Mouse (Mus musculus) adipose tissue, adult 10 weeks (tissue): ENCODE results near the gene B3galt4. TPM values are rescaled to one million over a fixed set of nuclear protein-coding genes. Genes with fewer than 3 reads are reported as not detected.

Source experiments
- polyA plus RNA-seq: library from polyadenylated mRNA; stranded (reverse); fragments of 350-450 nt; fragmentation: Illumina TruSeq; extraction: RNeasy Lipid Tissue Mini Kit (QIAGEN cat#74804); gene quantifications from one replicate; pipeline ENCODE4 v1.2.3, GENCODE M21; 2014; ENCODE audit warnings: low read depth, low replicate concordance

The B3galt4 gene
- polyA plus RNA-seq: 5.6 TPM

GRCm38 (mm10) chr17:33951021-33951946 is at the start of gene B3galt4:
TSS of gene B3galt4 (minus strand) at chr17:33951488.

GRCm38 (mm10) chr17:34000150-34000537 is 48.9 kb upstream of the B3galt4 start, which contains the start of gene H2-K1:
TSS of gene H2-K1 (minus strand) at chr17:34000347.

GRCm38 (mm10) chr17:33955555-33956214 is 4.4 kb upstream of the B3galt4 start, which contains the start of the genes Vps52 and Rps18:
TSS of gene Vps52 (plus strand) at chr17:33955812.
TSS of gene Rps18 (minus strand) at chr17:33956001.

GRCm38 (mm10) chr17:33940206-33940805 is 11.0 kb downstream of the B3galt4 start, which contains the start of the genes Pfdn6 and Wdr46:
TSS of gene Pfdn6 (minus strand) at chr17:33940343.
TSS of gene Wdr46 (plus strand) at chr17:33940660.

GRCm38 (mm10) chr17:33929371-33930279 is 21.7 kb downstream of the B3galt4 start, which contains the start of gene Rgl2:
TSS of gene Rgl2 (plus strand) at chr17:33929543.

GRCm38 (mm10) chr17:33915671-33916250 is 35.5 kb downstream of the B3galt4 start, which contains the start of the genes Tapbp and Zbtb22:
TSS of gene Tapbp (plus strand) at chr17:33915899.
TSS of gene Zbtb22 (plus strand) at chr17:33915904.

GRCm38 (mm10) chr17:33909077-33909868 is 42.0 kb downstream of the B3galt4 start, which contains the start of gene Daxx:
TSS of gene Daxx (plus strand) at chr17:33909414.

GRCm38 (mm10) chr17:33904835-33905234 is 46.5 kb downstream of the B3galt4 start, which contains the start of gene Platr17:
TSS of gene Platr17 (plus strand) at chr17:33905135.

Other genes with a start within 250 kb of the B3galt4 start
- gene March2, start 232.8 kb downstream of the B3galt4 start, polyA plus RNA-seq: 86.5 TPM
- gene Rab11b, start 191.0 kb downstream of the B3galt4 start, polyA plus RNA-seq: 136 TPM
- 245 TPM for gene Angptl4, start 169.7 kb downstream of the B3galt4 start, polyA plus RNA-seq
- 91.1 TPM for gene Kank3, start 141.0 kb downstream of the B3galt4 start, polyA plus RNA-seq
- 1,499 TPM for gene Rps28, start 126.9 kb downstream of the B3galt4 start, polyA plus RNA-seq
- 425 TPM for gene Ndufa7, start 126.9 kb downstream of the B3galt4 start, polyA plus RNA-seq
- 72.7 TPM for gene Cd320, start 108.4 kb downstream of the B3galt4 start, polyA plus RNA-seq
- gene Gm7029, start 77.7 kb downstream of the B3galt4 start, polyA plus RNA-seq: not detected
- 1.9 TPM for gene Kifc1, start 60.8 kb downstream of the B3galt4 start, polyA plus RNA-seq
- gene Platr17, start 46.4 kb downstream of the B3galt4 start, polyA plus RNA-seq: not detected
- gene Daxx, start 42.1 kb downstream of the B3galt4 start, polyA plus RNA-seq: 29.2 TPM
- gene Tapbp, start 35.6 kb downstream of the B3galt4 start, polyA plus RNA-seq: 147 TPM
- gene Zbtb22, start 35.6 kb downstream of the B3galt4 start, polyA plus RNA-seq: 25.1 TPM
- gene Rgl2, start 21.9 kb downstream of the B3galt4 start, polyA plus RNA-seq: 66.6 TPM
- gene Pfdn6, start 11.1 kb downstream of the B3galt4 start, polyA plus RNA-seq: 70.9 TPM
- 14.0 TPM for gene Wdr46, start 10.8 kb downstream of the B3galt4 start, polyA plus RNA-seq
- 36.0 TPM for gene Vps52, start 4.3 kb upstream of the B3galt4 start, polyA plus RNA-seq
- gene Rps18, start 4.5 kb upstream of the B3galt4 start, polyA plus RNA-seq: 1,863 TPM
- gene H2-K1, start 48.9 kb upstream of the B3galt4 start, polyA plus RNA-seq: 1,539 TPM
- gene Ring1, start 73.2 kb upstream of the B3galt4 start, polyA plus RNA-seq: 30.7 TPM
- 92.5 TPM for gene H2-Ke6, start 76.6 kb upstream of the B3galt4 start, polyA plus RNA-seq
- gene Slc39a7, start 80.2 kb upstream of the B3galt4 start, polyA plus RNA-seq: 158 TPM
- 38.6 TPM for gene Rxrb, start 80.3 kb upstream of the B3galt4 start, polyA plus RNA-seq
- gene Col11a2, start 87.9 kb upstream of the B3galt4 start, polyA plus RNA-seq: 1.0 TPM
- gene H2-Oa, start 140.9 kb upstream of the B3galt4 start, polyA plus RNA-seq: 1.3 TPM
- gene H2-DMa, start 168.1 kb upstream of the B3galt4 start, polyA plus RNA-seq: 48.1 TPM
- gene Brd2, start 171.1 kb upstream of the B3galt4 start, polyA plus RNA-seq: 137 TPM
- gene H2-DMb2, start 191.8 kb upstream of the B3galt4 start, polyA plus RNA-seq: 44.6 TPM
- gene H2-DMb1, start 201.6 kb upstream of the B3galt4 start, polyA plus RNA-seq: 43.1 TPM
- gene Tap1, start 236.1 kb upstream of the B3galt4 start, polyA plus RNA-seq: 19.5 TPM
- 19.8 TPM for gene Psmb9, start 236.3 kb upstream of the B3galt4 start, polyA plus RNA-seq
- 45.9 TPM for gene Psmb8, start 246.2 kb upstream of the B3galt4 start, polyA plus RNA-seq